Mouse (Mus musculus) heart, postnatal 0 days (tissue): Measurements from ENCODE around the gene Sash1.

Experiments
- CTCF ChIP-seq: IDR thresholded peaks from 2 replicates; pipeline ENCODE4 v1.5.1; 2016; ENCODE audit warnings: antibody characterized with exemption, control low read depth, low read depth
- EP300 ChIP-seq: IDR thresholded peaks from 2 replicates; pipeline ENCODE4 v1.6.1; 2016; ENCODE audit warnings: antibody characterized with exemption, low read depth

- TF ChIP-seq CTCF (no peak), EP300 (no peak)
Observed at GRCm38 (mm10) chr10:8926295-8926694, 40.4 kb upstream of the Sash1 start.
